Mouse (Mus musculus) heart, postnatal 0 days (tissue): ENCODE data around the gene Dnah17.

Source experiments
- CTCF ChIP-seq: IDR thresholded peaks from 2 replicates; pipeline ENCODE4 v1.5.1; 2016; ENCODE audit warnings: antibody characterized with exemption, control low read depth, low read depth
- EP300 ChIP-seq: IDR thresholded peaks from 2 replicates; pipeline ENCODE4 v1.6.1; 2016; ENCODE audit warnings: antibody characterized with exemption, low read depth

GRCm38 (mm10) chr11:117983770-117984169 lies 146.7 kb downstream of the Dnah17 start:
- TF ChIP-seq CTCF (no peak), EP300 (no peak)
